ENCODE assay signal across 9 mouse cellular contexts in the genomic region with DNA sequence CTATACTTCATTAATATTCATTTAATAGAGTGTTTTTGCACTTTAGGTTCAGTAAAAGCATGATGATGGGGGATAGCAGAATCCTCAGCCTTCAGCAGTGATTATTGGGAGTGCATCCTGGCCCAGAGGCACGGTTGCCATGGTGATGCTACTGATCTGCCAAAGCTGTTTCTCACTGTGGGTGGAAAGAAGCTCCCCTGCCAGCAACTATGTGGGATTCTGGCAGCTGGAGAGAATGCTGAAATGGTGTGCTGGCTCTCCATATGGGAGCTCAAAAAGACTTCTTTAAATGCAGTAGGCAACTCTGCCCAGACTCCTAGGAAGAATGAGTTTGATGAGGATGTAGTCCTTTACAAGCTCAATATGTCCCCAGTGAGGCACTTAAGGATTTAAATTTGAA.
A peak's percentile ranks its signal among the peaks of the same experiment; 100 is the strongest.
DNase-seq lines count a peak whose midpoint lies in the region; ATAC-seq and TF ChIP-seq lines count a peak whose summit lies in the region.
"Had no signal": no experiment of that assay in that cellular context is flagged by ENCODE, and none has a peak within 500 bp of the region (broad histone marks: within the 10 kb centered on the region; RNA-seq: fewer than 3 reads in every experiment).

No protein-coding gene starts in this region.

- no peak overlapping the region for H3K9ac ChIP-seq in forebrain, postnatal 0 days
- H3K9ac ChIP-seq: liver, embryonic 15.5 days had no signal

- H3K27ac ChIP-seq in forebrain, postnatal 0 days (ENCODE audit: low read depth, low read length) = peak overlapping the region; percentile 80
- H3K27ac ChIP-seq: liver, embryonic 15.5 days had no signal

- WGBS in forebrain, postnatal 0 days = 0% methylated on average over 1 of the region's 1 CpGs

- H3K36me3 ChIP-seq in forebrain, postnatal 0 days (ENCODE audit: insufficient read depth) = no peaks in the 10 kb centered on the region
- H3K36me3 ChIP-seq: liver, embryonic 15.5 days had no signal

- H3K4me1 ChIP-seq in forebrain, postnatal 0 days (ENCODE audit: insufficient read depth) = peaks cover 9% of the 10 kb centered on the region
- H3K4me1 ChIP-seq: liver, embryonic 15.5 days had no signal

- no peak overlapping the region for H3K4me3 ChIP-seq in forebrain, postnatal 0 days (ENCODE audit: low read depth, low read length)
- H3K4me3 ChIP-seq: liver, embryonic 15.5 days had no signal

- DNase-seq in urinary bladder, postnatal 14 days (ENCODE audit: low spot score) = peak; percentile 7
- no peak for DNase-seq in urinary bladder, adult 2 months (ENCODE audit: low spot score)
- DNase-seq in forebrain, postnatal 0 days = peak; percentile 95
- peak; percentile 92 for DNase-seq in left cerebral cortex, adult 11 months (ENCODE audit: low spot score)
- peak; percentile 30 for DNase-seq in retina, adult 2 months (ENCODE audit: low read depth, low spot score)
- no peak for DNase-seq in thymus, postnatal 14 days
- DNase-seq in thymus, postnatal 0 days (ENCODE audit: low spot score) = no peak
- no peak for DNase-seq in T-cell, adult 2 months (ENCODE audit: low spot score)

- no peak for TF ChIP-seq CTCF in forebrain, postnatal 0 days (IDR thresholded peaks at IDR 0.05; ENCODE audit: low read depth)

- ATAC-seq in forebrain, postnatal 0 days = peak; percentile 98

- no peaks in the 10 kb centered on the region for H3K27me3 ChIP-seq in forebrain, postnatal 0 days (ENCODE audit: insufficient read depth, low read length)
- H3K27me3 ChIP-seq: liver, embryonic 15.5 days had no signal

- H3K4me2 ChIP-seq in forebrain, postnatal 0 days (ENCODE audit: low read depth) = peak overlapping the region; percentile 3; the same call in 1 of the 2 replicates
- H3K4me2 ChIP-seq: liver, embryonic 15.5 days had no signal

- H3K9me3 ChIP-seq in forebrain, postnatal 0 days (ENCODE audit: low read length) = no peaks in the 10 kb centered on the region
- H3K9me3 ChIP-seq: liver, embryonic 15.5 days had no signal

Comparison
In these comparisons a context has a peak if more than half of its experiments do, and no peak if none do; other contexts are left out.
1. DNase-seq: peak in urinary bladder, postnatal 14 days (single experiment), forebrain, postnatal 0 days (single experiment), left cerebral cortex, adult 11 months (single experiment) and retina, adult 2 months (single experiment); none in urinary bladder, adult 2 months (single experiment), thymus, postnatal 14 days (single experiment), thymus, postnatal 0 days (single experiment) and T-cell, adult 2 months (single experiment).